Mouse (Mus musculus) CH12.LX (cell line): ENCODE results near the gene Sh3bp2. TPM values are rescaled to one million over a fixed set of nuclear protein-coding genes. Genes with fewer than 3 reads are reported as not detected.

Experiments used
- DNase-seq: peaks from one replicate; pipeline ENCODE4 v3.0.0-alpha.2; 2013; ENCODE audit errors: extremely low read depth
- H3K27ac ChIP-seq: 2 replicates; pipeline ENCODE4 v1.5.1; 2012; ENCODE audit warnings: low read depth, mild to moderate bottlenecking, control low read depth, moderate library complexity; ENCODE audit not compliant: insufficient read depth
- H3K27me3 ChIP-seq: replicated peaks from 2 replicates; pipeline ENCODE3; 2012; ENCODE audit warnings: inconsistent platforms
- H3K36me3 ChIP-seq, 2 experiments: replicated peaks in 1 of 2; 2 replicates each; pipeline versions ENCODE3 to v1.6.1; 2012; ENCODE audit warnings: inconsistent platforms in 1 of 2, low read length in 1 of 2, mild to moderate bottlenecking in 1 of 2, mixed read lengths in 1 of 2, moderate library complexity in 1 of 2; ENCODE audit not compliant: control insufficient read depth in 1 of 2, insufficient read depth in 1 of 2
- H3K4me1 ChIP-seq, 2 experiments: 2 replicates each; pipeline ENCODE4 v1.6.1; 2012; ENCODE audit warnings: inconsistent platforms in 1 of 2, moderate library complexity in 1 of 2; ENCODE audit not compliant: insufficient read depth in 2 of 2, control insufficient read depth in 1 of 2
- H3K4me2 ChIP-seq: 2 replicates; pipeline ENCODE4 v1.6.1; 2012; ENCODE audit warnings: low read depth, mild to moderate bottlenecking, control low read depth; ENCODE audit not compliant: poor library complexity, insufficient read depth, severe bottlenecking
- H3K4me3 ChIP-seq, 3 experiments: fragments of 150-350 bp in 1 of 3; sonication (generic) in 1 of 3; replicated peaks in 1 of 3; 2 replicates each; pipeline versions ENCODE3 to v1.5.1; 2011 to 2012; ENCODE audit warnings: low read depth in 2 of 3, low read length in 2 of 3, mild to moderate bottlenecking in 2 of 3, moderate library complexity in 2 of 3, control low read depth in 1 of 3, improper control_type of control experiment in 1 of 3, inconsistent platforms in 1 of 3, mixed read lengths in 1 of 3; ENCODE audit not compliant: poor library complexity in 1 of 3
- H3K79me2 ChIP-seq: replicated peaks from 2 replicates; pipeline ENCODE4 v1.6.1; 2012; ENCODE audit warnings: mild to moderate bottlenecking, moderate library complexity; ENCODE audit not compliant: control insufficient read depth, poor library complexity, insufficient read depth, severe bottlenecking; ENCODE audit errors: extremely low read depth
- H3K9ac ChIP-seq: 2 replicates; pipeline ENCODE4 v1.6.1; 2012; ENCODE audit warnings: low read depth, mild to moderate bottlenecking, control low read depth, moderate library complexity; ENCODE audit not compliant: insufficient read depth
- H3K9me3 ChIP-seq: replicated peaks from 2 replicates; pipeline ENCODE3; 2012; ENCODE audit warnings: low read length, inconsistent platforms, mixed read lengths
- CHD2 ChIP-seq: IDR thresholded peaks from 2 replicates; pipeline ENCODE4 v1.6.1; 2011; ENCODE audit warnings: low read length, improper control_type of control experiment
- ELF1 ChIP-seq: IDR thresholded peaks from 2 replicates; pipeline ENCODE4 v1.6.1; 2014; ENCODE audit warnings: low read depth, mild to moderate bottlenecking, inconsistent platforms, low read length, improper control_type of control experiment
- ETS1 ChIP-seq: conservative IDR thresholded peaks from 2 replicates; pipeline ENCODE4 v1.6.1; 2012; ENCODE audit warnings: low read depth, mild to moderate bottlenecking, inconsistent platforms, low read length, improper control_type of control experiment, moderate library complexity
- GABPA ChIP-seq: IDR thresholded peaks from 2 replicates; pipeline ENCODE4 v1.6.1; 2012; ENCODE audit warnings: low read depth, low read length, improper control_type of control experiment, inconsistent platforms; ENCODE audit not compliant: insufficient replicate concordance
- HCFC1 ChIP-seq: IDR thresholded peaks from 2 replicates; pipeline ENCODE4 v1.6.1; 2012; ENCODE audit warnings: low read depth, mild to moderate bottlenecking, inconsistent platforms, low read length, improper control_type of control experiment
- JUN ChIP-seq: IDR thresholded peaks from 2 replicates; pipeline ENCODE4 v1.6.1; 2011; ENCODE audit warnings: low read depth, mild to moderate bottlenecking, low read length, improper control_type of control experiment, moderate library complexity; ENCODE audit not compliant: insufficient read depth
- JUND ChIP-seq: conservative IDR thresholded peaks from 2 replicates; pipeline ENCODE4 v1.6.1; 2011; ENCODE audit warnings: low read depth, low read length, improper control_type of control experiment
- KAT2A ChIP-seq: IDR thresholded peaks from 2 replicates; pipeline ENCODE4 v1.6.1; 2012; ENCODE audit warnings: low read length, improper control_type of control experiment, inconsistent platforms; ENCODE audit not compliant: insufficient replicate concordance
- MAX ChIP-seq: IDR thresholded peaks from 2 replicates; pipeline ENCODE4 v1.6.1; 2011; ENCODE audit warnings: low read length, improper control_type of control experiment
- MAZ ChIP-seq: IDR thresholded peaks from 2 replicates; pipeline ENCODE4 v1.6.1; 2012; ENCODE audit warnings: low read depth, mild to moderate bottlenecking, inconsistent platforms, low read length, improper control_type of control experiment, moderate library complexity
- MXI1 ChIP-seq: IDR thresholded peaks from 2 replicates; pipeline ENCODE4 v1.6.1; 2011; ENCODE audit warnings: mild to moderate bottlenecking, low read depth, low read length, improper control_type of control experiment
- MYC ChIP-seq: IDR thresholded peaks from 2 replicates; pipeline ENCODE4 v1.6.1; 2011; ENCODE audit warnings: low read depth, mild to moderate bottlenecking, improper control_type of control experiment, low read length
- NELFE ChIP-seq: IDR thresholded peaks from 2 replicates; pipeline ENCODE4 v1.6.1; 2011; ENCODE audit warnings: low read depth, low read length, improper control_type of control experiment
- NRF1 ChIP-seq: IDR thresholded peaks from 2 replicates; pipeline ENCODE4 v1.6.1; 2014; ENCODE audit warnings: low read depth, mild to moderate bottlenecking, inconsistent platforms, low read length, improper control_type of control experiment, moderate library complexity
- POLR2A ChIP-seq: IDR thresholded peaks from 2 replicates; pipeline ENCODE4 v1.6.1; 2011; ENCODE audit warnings: low read depth, mild to moderate bottlenecking, improper control_type of control experiment, low read length
- RAD21 ChIP-seq: IDR thresholded peaks from 2 replicates; pipeline ENCODE4 v1.6.1; 2011; ENCODE audit warnings: low read depth, mild to moderate bottlenecking, low read length, improper control_type of control experiment, moderate library complexity
- SIN3A ChIP-seq: IDR thresholded peaks from 2 replicates; pipeline ENCODE4 v1.6.1; 2012; ENCODE audit warnings: low read length, improper control_type of control experiment, inconsistent platforms
- SMC3 ChIP-seq: IDR thresholded peaks from 2 replicates; pipeline ENCODE4 v1.6.1; 2011; ENCODE audit warnings: low read depth, low read length, improper control_type of control experiment
- TCF12 ChIP-seq: IDR thresholded peaks from 2 replicates; pipeline ENCODE4 v1.6.1; 2014; ENCODE audit warnings: low read depth, mild to moderate bottlenecking, inconsistent platforms, low read length, improper control_type of control experiment
- USF1 ChIP-seq: IDR thresholded peaks from 2 replicates; pipeline ENCODE4 v1.6.1; 2014; ENCODE audit warnings: low read depth, mild to moderate bottlenecking, inconsistent platforms, low read length, improper control_type of control experiment
- ZKSCAN1 ChIP-seq: IDR thresholded peaks from 2 replicates; pipeline ENCODE4 v1.6.1; 2012; ENCODE audit warnings: low read depth, inconsistent platforms, low read length, improper control_type of control experiment, borderline replicate concordance
- ZMIZ1 ChIP-seq: IDR thresholded peaks from 2 replicates; pipeline ENCODE4 v1.6.1; 2012; ENCODE audit warnings: low read depth, mild to moderate bottlenecking, inconsistent platforms, low read length, improper control_type of control experiment
- ZNF384 ChIP-seq: IDR thresholded peaks from 2 replicates; pipeline ENCODE4 v1.6.1; 2012; ENCODE audit warnings: low read depth, low read length, improper control_type of control experiment, inconsistent platforms
- dilution Hi-C: fragments of 300-500 bp; cut with MboI; formaldehyde crosslinking; loops from 2 replicates; pipeline ENCODE4 v1.14.3; 2020; ENCODE audit warnings: low sequenced_read_pairs; ENCODE audit not compliant: extremely low pct_unique_long_range_greater_than_20kb, extremely low pct_ligation_motif_present
- in situ Hi-C: fragments of 300-500 bp; cut with MboI; formaldehyde crosslinking; loops from 3 replicates; pipeline ENCODE4 v1.14.3; 2019; ENCODE audit warnings: low sequenced_read_pairs, low pct_ligation_motif_present, low pct_unique_long_range_greater_than_20kb, mixed read lengths
- polyA plus RNA-seq: library from polyadenylated mRNA; unstranded; fragments of >175 nt; gene quantifications from 2 replicates; pipeline ENCODE4 v1.2.1, GENCODE M21; 2012; ENCODE audit warnings: low read depth; ENCODE audit not compliant: insufficient read length
- total RNA-seq, 2 experiments: library from RNA; depleted of rRNA; stranded (reverse); fragments of 300-350 nt in 1 of 2; fragments of >200 nt in 1 of 2; gene quantifications; 2 replicates each; pipeline ENCODE4 v1.2.3; 2012 to 2014

The Sh3bp2 gene
- total and polyA plus RNA-seq, 3 experiments, result 5.8 to 10.5 (median 7.3) TPM

DNA sequence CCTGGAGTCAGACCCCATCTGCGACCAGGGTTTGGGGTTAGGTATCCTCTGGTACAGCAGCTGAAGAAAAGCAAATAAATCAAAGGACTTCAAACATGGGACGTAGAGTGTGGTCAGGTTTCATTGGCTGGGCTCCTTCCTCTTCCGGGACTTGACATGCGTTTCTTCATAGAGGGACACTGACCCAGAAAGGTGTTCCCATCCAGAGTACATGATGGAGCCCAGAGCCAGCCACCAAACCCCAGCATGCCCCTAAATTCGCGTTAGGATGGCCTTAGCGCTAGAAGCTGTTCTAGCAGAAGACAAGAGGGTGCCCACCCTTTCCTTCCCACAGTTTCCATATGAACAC is 11.4 kb upstream of the Sh3bp2 start:
- no peak for DNase-seq
- Histone ChIP-seq H3K4me2 (peak overlapping the region; percentile 58), H3K27ac (no peak overlapping the region), H3K79me2 (peaks cover 8% of the 10 kb centered on the region), H3K27me3 (no peaks in the 10 kb centered on the region), H3K36me3 (peaks cover 0 to 5% of the 10 kb centered on the region in 2 experiments), H3K9ac (peak overlapping the region; percentile 60), H3K4me3 (peak overlapping the region; percentile 81 to 97 (median 88)), H3K4me1 (peaks cover 5 to 35% of the 10 kb centered on the region in 2 experiments; a peak in 3 of 4 replicates), H3K9me3 (peaks cover under 1% of the 10 kb centered on the region)
- dilution Hi-C loops (no loop called here), in situ Hi-C loops (no loop called here)
- TF ChIP-seq ELF1 (peak; percentile 88), ZMIZ1 (0 out of 2 replicates have a peak, but pooled peaks have one; percentile 61), HCFC1 (no peak), MAX (no peak), RAD21 (no peak), ETS1 (0 out of 2 replicates have a peak, but pooled peaks have one; percentile 16), TCF12 (no peak; the same call in 1 of the 2 replicates), MYC (no peak), JUND (no peak), ZNF384 (no peak), KAT2A (0 out of 2 replicates have a peak, but pooled peaks have one; percentile 18), MXI1 (0 out of 2 replicates have a peak, but pooled peaks have one; percentile 11), ZKSCAN1 (no peak), CHD2 (no peak), SIN3A (no peak; the same call in none of the 2 replicates), GABPA (no peak), NRF1 (no peak), MAZ (no peak), SMC3 (no peak), POLR2A (peak; percentile 11), USF1 (no peak), JUN (0 out of 2 replicates have a peak, but pooled peaks have one; percentile 17), NELFE (0 out of 2 replicates have a peak, but pooled peaks have one; percentile 9)
